Mouse (Mus musculus): ENCODE data around the gene Olfr1276. TPM values are rescaled to one million over a fixed set of nuclear protein-coding genes. Genes with fewer than 3 reads are reported as not detected.

The Olfr1276 gene
- not detected in 2 replicates for polyA plus RNA-seq (2012)

GRCm38 (mm10) chr2:111254216-111254615, at the start of gene Olfr1276:
Olfr1276 (plus strand) TSS chr2:111254516.

GRCm38 (mm10) chr2:111229502-111229901, 24.8 kb upstream of the Olfr1276 start, which contains the start of gene 4930430A15Rik:
4930430A15Rik (minus strand) TSS chr2:111229602.

DNA sequence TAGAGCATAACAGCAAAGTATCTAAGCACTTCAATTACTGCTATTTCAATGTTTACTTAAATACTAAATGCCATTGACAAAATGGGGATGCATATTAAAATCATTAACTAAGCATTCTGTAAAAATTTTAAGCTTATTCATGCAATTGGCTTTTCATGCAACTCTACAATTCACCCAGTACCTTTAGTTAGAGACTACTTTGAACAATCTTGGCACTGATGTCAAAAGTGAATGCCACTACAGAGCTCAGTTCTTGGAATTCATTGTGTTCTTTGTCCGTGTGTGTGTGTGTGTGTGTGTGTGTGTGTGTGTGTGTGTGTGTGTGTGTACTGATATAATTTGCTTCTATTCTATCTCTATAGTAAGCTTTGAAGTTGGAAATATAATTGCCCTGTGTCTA, 19.1 kb upstream of the Olfr1276 start, which contains the start of gene Olfr1275:
Gene Olfr1275 (minus strand): TSS at position 101 of the 400 bp plus-strand sequence.

DNA sequence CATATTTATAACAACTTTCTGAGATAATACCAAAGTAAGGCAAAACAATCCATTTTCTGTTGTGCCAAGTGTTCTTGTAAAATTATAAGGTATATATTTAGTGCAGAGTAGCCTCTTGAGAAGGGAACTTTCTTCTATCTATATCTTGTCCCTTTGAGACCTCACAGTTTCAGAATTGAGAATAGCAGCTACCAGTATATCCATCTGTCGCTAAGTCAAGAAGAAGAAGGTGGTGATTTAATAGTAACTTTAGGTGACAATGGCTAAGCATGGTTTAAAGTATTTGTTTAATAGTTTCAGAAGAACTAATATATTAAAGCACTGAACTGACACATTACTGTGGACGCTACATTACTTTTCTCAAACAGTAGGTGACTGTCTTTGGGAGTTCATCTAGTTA, 19.7 kb downstream of the Olfr1276 start, which contains the start of gene Olfr1277:
Gene Olfr1277 (minus strand): TSS at position 101 of the 400 bp plus-strand sequence.

GRCm38 (mm10) chr2:111289836-111290235, 35.5 kb downstream of the Olfr1276 start, which contains the start of gene Olfr1278:
Olfr1278 (plus strand) TSS chr2:111290136.

GRCm38 (mm10) chr2:111300374-111300773, 46.1 kb downstream of the Olfr1276 start, which contains the start of gene Olfr1279:
Olfr1279 (plus strand) TSS chr2:111300635.

Other genes starting within 250 kb of the Olfr1276 start
- not detected in 2 replicates for gene Gm13941, start 148.5 kb upstream of the Olfr1276 start, polyA plus RNA-seq (2012)
- not detected in 2 replicates for gene Gm15130, start 101.6 kb upstream of the Olfr1276 start, polyA plus RNA-seq (2012)
- gene 4930430A15Rik, start 24.9 kb upstream of the Olfr1276 start, polyA plus RNA-seq (2012), result not detected in 2 replicates
- not detected in 2 replicates for gene Olfr1275, start 19.2 kb upstream of the Olfr1276 start, polyA plus RNA-seq (2012)
- not detected in 2 replicates for gene Olfr1277, start 19.6 kb downstream of the Olfr1276 start, polyA plus RNA-seq (2012)
- gene Olfr1278, start 35.6 kb downstream of the Olfr1276 start, polyA plus RNA-seq (2012), result not detected in 2 replicates
- gene Olfr1279, start 46.1 kb downstream of the Olfr1276 start, polyA plus RNA-seq (2012), result not detected in 2 replicates
- not detected in 2 replicates for gene Olfr1280, start 59.5 kb downstream of the Olfr1276 start, polyA plus RNA-seq (2012)
- gene Olfr1281, start 72.0 kb downstream of the Olfr1276 start, polyA plus RNA-seq (2012), result not detected in 2 replicates
- not detected in 2 replicates for gene Olfr1282, start 81.6 kb downstream of the Olfr1276 start, polyA plus RNA-seq (2012)
- not detected in 2 replicates for gene Olfr1283, start 112.3 kb downstream of the Olfr1276 start, polyA plus RNA-seq (2012)
- gene Olfr1284, start 121.0 kb downstream of the Olfr1276 start, polyA plus RNA-seq (2012), result not detected in 2 replicates
- not detected in 2 replicates for gene Olfr1286, start 168.6 kb downstream of the Olfr1276 start, polyA plus RNA-seq (2012)
- not detected in 2 replicates for gene Olfr1287, start 194.6 kb downstream of the Olfr1276 start, polyA plus RNA-seq (2012)
- not detected in 2 replicates for gene Olfr1288, start 219.6 kb downstream of the Olfr1276 start, polyA plus RNA-seq (2012)
- gene Olfr1289, start 226.3 kb downstream of the Olfr1276 start, polyA plus RNA-seq (2012), result not detected in 2 replicates
- not detected in 2 replicates for gene Olfr1290, start 239.3 kb downstream of the Olfr1276 start, polyA plus RNA-seq (2012)
- not detected in 2 replicates for gene Olfr1291-ps1, start 242.7 kb downstream of the Olfr1276 start, polyA plus RNA-seq (2012)

Data from megakaryocyte-erythroid progenitor cell, adult 5 weeks (primary cell).